Mouse (Mus musculus) heart, postnatal 0 days (tissue): ENCODE data around the gene Ndufa3. TPM values are rescaled to one million over a fixed set of nuclear protein-coding genes. Genes with fewer than 3 reads are reported as not detected.
A peak's percentile ranks its signal among the peaks of the same experiment; 100 is the strongest.

Experiments used
- ATAC-seq: fragments of 200-750 bp; cut with Nextera tagmentation; 2 replicates; pipeline ENCODE4 v1.8.0; 2017; ENCODE audit warnings: low read depth, moderate number of reproducible peaks, moderate library complexity; ENCODE audit not compliant: insufficient read depth
- DNase-seq: peaks from one replicate; pipeline ENCODE4 v3.0.0-alpha.2; 2016; ENCODE audit warnings: low spot score
- H3K27ac ChIP-seq: fragments of 300-500 bp; sonication (generic); 2 replicates; pipeline ENCODE4 v1.5.1; 2014; ENCODE audit warnings: low read depth, mild to moderate bottlenecking
- H3K27me3 ChIP-seq: fragments of 300-500 bp; sonication (generic); 2 replicates; pipeline ENCODE4 v1.6.1; 2014; ENCODE audit warnings: low read length, mixed read lengths; ENCODE audit not compliant: control insufficient read depth, insufficient read depth
- H3K36me3 ChIP-seq: fragments of 300-500 bp; sonication (generic); replicated peaks from 2 replicates; pipeline ENCODE4 v1.6.1; 2014; ENCODE audit warnings: low read length, mixed read lengths; ENCODE audit not compliant: control insufficient read depth, insufficient read depth
- H3K4me1 ChIP-seq: fragments of 300-500 bp; sonication (generic); 2 replicates; pipeline ENCODE4 v1.6.1; 2014; ENCODE audit warnings: antibody characterized with exemption; ENCODE audit not compliant: control insufficient read depth, insufficient read depth
- H3K4me2 ChIP-seq: fragments of 300-500 bp; sonication (generic); 2 replicates; pipeline ENCODE4 v1.6.1; 2014; ENCODE audit warnings: low read depth, mild to moderate bottlenecking, low read length, moderate library complexity
- H3K4me3 ChIP-seq: fragments of 300-500 bp; sonication (generic); 2 replicates; pipeline ENCODE4 v1.5.1; 2014; ENCODE audit warnings: low read depth, low read length
- H3K9ac ChIP-seq: fragments of 300-500 bp; sonication (generic); replicated peaks from 2 replicates; pipeline ENCODE4 v1.6.1; 2014; ENCODE audit warnings: low read depth, low read length, mixed read lengths
- H3K9me3 ChIP-seq: fragments of 300-500 bp; sonication (generic); replicated peaks from 2 replicates; pipeline ENCODE4 v1.6.1; 2016; ENCODE audit warnings: low read length; ENCODE audit not compliant: control insufficient read depth
- CTCF ChIP-seq: IDR thresholded peaks from 2 replicates; pipeline ENCODE4 v1.5.1; 2016; ENCODE audit warnings: antibody characterized with exemption, control low read depth, low read depth
- EP300 ChIP-seq: IDR thresholded peaks from 2 replicates; pipeline ENCODE4 v1.6.1; 2016; ENCODE audit warnings: antibody characterized with exemption, low read depth
- WGBS: fragments of 180-500 bp; shearing (Covaris S2); extraction: QIAGEN DNeasy Blood & Tissue Kit; methylation state at CpG from one replicate; pipeline ENCODE4 v1.1.7; 2014; 5-methylcytosine and 5-hydroxymethylcytosine counted together
- microRNA-seq: library from miRNA; unstranded; fragments of <30 nt; microRNA quantifications from one replicate; pipeline ENCODE4, GENCODE M21; 2016
- polyA plus RNA-seq: library from polyadenylated mRNA; unstranded; fragments of >200 nt; fragmentation: Nextera tagmentation; extraction: Ambion mirVana; gene quantifications from 2 replicates; pipeline ENCODE4 v1.2.1, GENCODE M21; 2015
- total RNA-seq: library from RNA; depleted of rRNA; stranded (reverse); fragments of >200 nt; gene quantifications from 2 replicates; pipeline ENCODE4 v1.2.3, GENCODE M21; 2014; ENCODE audit warnings: low replicate concordance; rRNA removed

Ndufa3 gene
- total and polyA plus RNA-seq, 2 experiments from 2014 or later = 1,160 to 1,410 TPM

GRCm38 (mm10) chr7:3658578-3658977 lies 41.4 kb downstream of the Ndufa3 start:
- H3K9me3 ChIP-seq = no peaks in the 10 kb centered on the region
- no peak for DNase-seq
- TF ChIP-seq EP300 = no peak
- no peak for TF ChIP-seq CTCF

GRCm38 (mm10) chr7:3664524-3665214 lies 47.5 kb downstream of the Ndufa3 start:
- peaks cover 18% of the 10 kb centered on the region for H3K4me1 ChIP-seq
- peak; percentile 49 for DNase-seq
- H3K9ac ChIP-seq = peak overlapping the region; percentile 75
- H3K4me3 ChIP-seq = peak overlapping the region; percentile 77
- H3K36me3 ChIP-seq = peaks cover 39% of the 10 kb centered on the region
- TF ChIP-seq EP300 (no peak), CTCF (no peak)
- no peaks in the 10 kb centered on the region for H3K27me3 ChIP-seq
- peak overlapping the region; percentile 91 for H3K27ac ChIP-seq
- peak overlapping the region; percentile 66 for H3K4me2 ChIP-seq
- 23% methylated on average over 15 of the region's 15 CpGs for WGBS
- H3K9me3 ChIP-seq = no peaks in the 10 kb centered on the region
- ATAC-seq = peak; percentile 31

More at GRCm38 (mm10) chr7:3658578-3658977, 41.4 kb downstream of the Ndufa3 start:
- 91% methylated on average over 14 of the region's 14 CpGs for WGBS
- Histone ChIP-seq H3K4me2 (no peak overlapping the region), H3K4me1 (peaks cover 2% of the 10 kb centered on the region; the same call in 1 of the 2 replicates), H3K27me3 (no peaks in the 10 kb centered on the region), H3K9ac (no peak overlapping the region), H3K4me3 (no peak overlapping the region), H3K36me3 (peaks cover 99% of the 10 kb centered on the region), H3K27ac (no peak overlapping the region)
- ATAC-seq = no peak

GRCm38 (mm10) chr7:3665215-3666114 lies 48.3 kb downstream of the Ndufa3 start, which contains the start of gene Leng1:
Gene Leng1, minus strand, starts transcription at chr7:3665840.
- Histone ChIP-seq H3K9ac (peak within 1 kb of the TSS; percentile 75), H3K27ac (peak within 1 kb of the TSS; percentile 91), H3K4me3 (peak within 1 kb of the TSS; percentile 77), H3K27me3 (no peaks in the 10 kb centered on the region), H3K36me3 (peaks cover 31% of the 10 kb centered on the region), H3K4me2 (peak within 1 kb of the TSS; percentile 71), H3K4me1 (peaks cover 18% of the 10 kb centered on the region), H3K9me3 (no peaks in the 10 kb centered on the region)
- WGBS = 2% methylated on average over 45 of the region's 45 CpGs
- DNase-seq = peak; percentile 99
- ATAC-seq = peak; percentile 98
- TF ChIP-seq EP300 (no peak), CTCF (no peak)

- Histone ChIP-seq H3K4me1 (peaks cover 18% of the 10 kb centered on the region), H3K36me3 (peaks cover 16% of the 10 kb centered on the region), H3K27me3 (no peaks in the 10 kb centered on the region), H3K9ac (no peak overlapping the region; the same call in 1 of the 2 replicates), H3K4me2 (peak overlapping the region; percentile 40), H3K27ac (peak overlapping the region; percentile 2; the same call in 1 of the 2 replicates), H3K9me3 (no peaks in the 10 kb centered on the region), H3K4me3 (peak overlapping the region; percentile 17)
- ATAC-seq (no peak), DNase-seq (peak; percentile 17)
- TF ChIP-seq EP300 (no peak), CTCF (peak; percentile 25)
- WGBS = 13% methylated on average over 14 of the region's 14 CpGs
Observed at GRCm38 (mm10) chr7:3666921-3667391, 49.8 kb downstream of the Ndufa3 start.

Small RNA genes within 50 kb of the gene (microRNA-seq; reads per million reads assigned to microRNA genes)
- not detected for gene Gm25100
- gene Mir3572 = 7.3 reads per million, percentile 26 among the genes with 10 or more reads in this experiment

Other genes with a start within 250 kb of the Ndufa3 start
- gene Cacng8, start 226.7 kb upstream of the Ndufa3 start, total RNA-seq = not detected in 2 replicates
- gene Cacng8, start 226.7 kb upstream of the Ndufa3 start, polyA plus RNA-seq = not detected in 2 replicates
- 12.0 and 21.3 TPM in 2 replicates for gene Cacng6, start 193.2 kb upstream of the Ndufa3 start, total RNA-seq
- gene Cacng6, start 193.2 kb upstream of the Ndufa3 start, polyA plus RNA-seq = 20.4 and 20.9 TPM in 2 replicates
- 3.6 TPM in 1 of 2 replicates, not detected in the other for gene Tarm1, start 114.7 kb upstream of the Ndufa3 start, total RNA-seq
- 0.10 TPM in 1 of 2 replicates, not detected in the other for gene Tarm1, start 114.7 kb upstream of the Ndufa3 start, polyA plus RNA-seq
- gene Oscar, start 1.2 kb upstream of the Ndufa3 start, total RNA-seq = 0.19 TPM in 1 of 2 replicates, not detected in the other
- gene Oscar, start 1.2 kb upstream of the Ndufa3 start, polyA plus RNA-seq = 0.25 and 0.37 TPM in 2 replicates
- 3.1 and 21.0 TPM in 2 replicates for gene Tfpt, start 12.6 kb downstream of the Ndufa3 start, total RNA-seq
- 14.2 and 16.0 TPM in 2 replicates for gene Tfpt, start 12.6 kb downstream of the Ndufa3 start, polyA plus RNA-seq
- gene Prpf31, start 12.6 kb downstream of the Ndufa3 start, total RNA-seq = 32.2 and 47.9 TPM in 2 replicates
- 35.3 and 41.5 TPM in 2 replicates for gene Prpf31, start 12.6 kb downstream of the Ndufa3 start, polyA plus RNA-seq
- gene Cnot3, start 27.9 kb downstream of the Ndufa3 start, total RNA-seq = 7.5 and 16.8 TPM in 2 replicates
- 15.9 and 19.4 TPM in 2 replicates for gene Cnot3, start 27.9 kb downstream of the Ndufa3 start, polyA plus RNA-seq
- 6.0 and 11.9 TPM in 2 replicates for gene Leng1, start 48.5 kb downstream of the Ndufa3 start, total RNA-seq
- 23.9 and 25.4 TPM in 2 replicates for gene Leng1, start 48.5 kb downstream of the Ndufa3 start, polyA plus RNA-seq
- gene Tmc4, start 60.2 kb downstream of the Ndufa3 start, total RNA-seq = 0.31 and 0.99 TPM in 2 replicates
- gene Tmc4, start 60.2 kb downstream of the Ndufa3 start, polyA plus RNA-seq = 2.3 and 3.2 TPM in 2 replicates
- 289 and 303 TPM in 2 replicates for gene Tsen34, start 75.5 kb downstream of the Ndufa3 start, total RNA-seq
- 170 and 183 TPM in 2 replicates for gene Tsen34, start 75.5 kb downstream of the Ndufa3 start, polyA plus RNA-seq
- gene Mboat7, start 76.2 kb downstream of the Ndufa3 start, total RNA-seq = 33.7 and 48.4 TPM in 2 replicates
- 19.6 and 20.3 TPM in 2 replicates for gene Mboat7, start 76.2 kb downstream of the Ndufa3 start, polyA plus RNA-seq
- 785 and 888 TPM in 2 replicates for gene Rps9, start 86.6 kb downstream of the Ndufa3 start, total RNA-seq
- 816 and 864 TPM in 2 replicates for gene Rps9, start 86.6 kb downstream of the Ndufa3 start, polyA plus RNA-seq
- gene Pirb, start 103.0 kb downstream of the Ndufa3 start, total RNA-seq = 0.81 and 5.5 TPM in 2 replicates
- gene Pirb, start 103.0 kb downstream of the Ndufa3 start, polyA plus RNA-seq = 0.72 and 0.73 TPM in 2 replicates
- gene Gm15448, start 208.3 kb downstream of the Ndufa3 start, total RNA-seq = not detected in 2 replicates
- gene Gm15448, start 208.3 kb downstream of the Ndufa3 start, polyA plus RNA-seq = not detected in 2 replicates
- not detected in 2 replicates for gene Pira2, start 227.7 kb downstream of the Ndufa3 start, total RNA-seq
- 0.10 and 0.11 TPM in 2 replicates for gene Pira2, start 227.7 kb downstream of the Ndufa3 start, polyA plus RNA-seq